Mouse (Mus musculus): ENCODE data around the gene Marf1.
A peak's percentile ranks its signal among the peaks of the same experiment; 100 is the strongest.
"Not testable (repeated sequence)": the region's sequence is repeated elsewhere in the genome, so short reads cannot be mapped to it uniquely, and the experiment has no call there.

The Marf1 gene

GRCm38 (mm10) chr16:14162988-14163416 lies at the start of gene Marf1, which contains the start of gene Nde1:
Gene Marf1, minus strand, starts transcription at chr16:14163351.
Gene Nde1, plus strand, starts transcription at chr16:14163275.
- DNase-seq (ENCODE audit: low spot score), result peak; percentile 94

DNA sequence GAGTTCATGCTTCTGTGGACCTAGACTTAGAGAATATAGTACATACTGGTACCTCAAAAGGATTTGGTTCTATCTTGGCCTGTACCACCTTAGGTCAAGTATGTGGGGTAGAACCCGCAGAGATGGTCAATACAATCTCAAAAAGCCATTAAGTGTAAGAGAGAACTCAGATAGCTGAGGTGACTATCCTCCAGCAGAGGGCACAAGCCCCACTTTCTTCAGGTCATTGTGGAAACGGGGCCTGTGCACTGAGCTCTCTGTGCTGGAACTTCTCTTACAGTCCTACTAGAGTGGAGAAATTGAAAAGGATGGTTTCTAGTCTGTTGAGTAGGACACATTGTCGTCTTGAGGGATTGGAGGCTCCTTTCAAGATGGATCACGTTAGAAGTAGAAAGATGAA lies 35.6 kb upstream of the Marf1 start:
- DNase-seq (ENCODE audit: low spot score), result no peak

GRCm38 (mm10) chr16:14195427-14195826 lies 32.3 kb upstream of the Marf1 start:
- DNase-seq (ENCODE audit: low spot score), result peak; percentile 63

- no peak for DNase-seq (ENCODE audit: low spot score)
Measured at GRCm38 (mm10) chr16:14194164-14194950, 31.2 kb upstream of the Marf1 start.

DNA sequence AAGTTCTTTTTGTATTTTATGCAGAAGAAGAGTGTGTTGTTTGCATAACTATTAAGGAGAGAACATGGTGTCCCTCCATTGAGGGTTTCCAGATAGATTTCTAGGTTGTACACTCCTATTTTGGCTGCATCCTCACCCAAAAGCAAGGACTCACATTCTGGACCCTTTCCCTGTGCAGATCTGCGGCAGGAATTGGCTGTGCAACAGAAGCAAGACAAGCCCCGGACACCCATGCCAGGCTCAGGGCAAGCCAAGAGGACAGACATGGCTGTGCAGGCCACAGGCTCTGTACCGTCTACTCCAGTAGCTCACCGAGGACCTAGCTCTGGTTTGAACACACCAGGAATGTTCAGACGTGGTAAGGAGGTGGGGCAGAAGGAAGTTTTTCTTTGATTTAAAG lies 22.4 kb upstream of the Marf1 start:
- no peak for DNase-seq (ENCODE audit: low spot score)

- no peak for DNase-seq (ENCODE audit: low spot score)
Measured at GRCm38 (mm10) chr16:14183856-14184255, 20.7 kb upstream of the Marf1 start.

DNA sequence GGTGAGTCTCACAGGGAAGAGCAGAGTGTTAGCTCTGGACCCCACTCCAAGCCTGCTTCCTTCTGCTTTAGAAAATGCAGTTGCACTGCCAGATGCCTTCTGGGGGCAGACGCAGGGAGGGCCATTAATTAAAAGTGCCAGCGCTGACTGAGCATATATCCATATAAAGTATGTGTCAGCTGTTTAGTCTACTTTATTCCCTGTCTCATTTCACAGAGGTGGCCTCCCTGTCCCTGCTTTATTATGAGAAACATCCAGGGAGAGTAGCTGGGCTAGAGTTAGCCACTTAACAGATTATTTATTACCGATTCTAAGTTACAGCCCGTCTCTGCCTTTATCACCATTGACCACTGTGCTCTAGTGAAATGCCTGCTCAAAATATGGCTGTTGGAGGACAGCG lies 19.2 kb upstream of the Marf1 start:
- no peak for DNase-seq (ENCODE audit: low spot score)

GRCm38 (mm10) chr16:14180163-14180733 lies 17.1 kb upstream of the Marf1 start:
- no peak for DNase-seq (ENCODE audit: low spot score)

DNA sequence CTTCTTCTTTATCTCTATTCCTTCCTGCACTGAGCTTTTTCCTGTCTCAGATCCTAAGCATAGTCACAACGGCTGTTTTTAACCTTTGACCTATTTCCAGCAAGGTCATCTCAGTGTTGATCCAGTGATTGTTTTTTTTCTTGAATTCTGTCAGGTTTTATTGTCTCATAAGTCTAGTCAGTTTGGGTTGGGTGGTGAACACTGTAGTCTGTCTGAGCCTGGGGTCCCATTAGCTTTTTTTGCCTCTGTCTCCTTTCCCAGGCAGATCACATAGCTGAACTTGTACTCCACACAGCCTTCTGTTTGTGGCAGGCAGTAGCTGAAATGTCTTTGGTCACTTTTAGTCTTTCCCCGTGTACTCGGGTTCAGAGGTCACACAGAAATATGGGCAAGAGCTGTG lies 14.9 kb upstream of the Marf1 start:
- no peak for DNase-seq (ENCODE audit: low spot score)

DNA sequence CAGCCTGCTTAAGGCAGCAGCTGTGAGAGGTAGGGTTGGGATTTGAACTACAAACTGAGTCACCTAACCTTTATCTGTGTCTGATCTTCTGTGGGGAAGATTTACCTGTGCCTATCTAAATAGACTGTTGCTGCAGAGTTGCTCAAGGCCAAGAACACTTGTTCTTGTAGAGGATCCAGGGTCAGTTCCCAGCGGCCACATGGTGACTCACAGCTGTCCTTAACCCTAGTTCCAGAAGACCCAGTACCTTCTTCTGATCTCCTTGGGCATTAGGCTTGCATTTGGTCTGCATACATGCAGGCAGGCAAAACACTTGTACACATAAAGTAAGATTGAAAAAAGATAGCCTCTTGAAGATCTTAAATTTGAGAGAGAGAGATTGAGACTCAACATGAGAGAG lies 6.6 kb upstream of the Marf1 start:
- DNase-seq (ENCODE audit: low spot score), result no peak

- DNase-seq (ENCODE audit: low spot score), result no peak
Measured at GRCm38 (mm10) chr16:14166490-14166889, 3.3 kb upstream of the Marf1 start.

- DNase-seq (ENCODE audit: low spot score), result no peak
Measured at GRCm38 (mm10) chr16:14163731-14164130, 580 bp upstream of the Marf1 start.

GRCm38 (mm10) chr16:14160941-14161340 lies 2.2 kb downstream of the Marf1 start:
- DNase-seq (ENCODE audit: low spot score), result no peak

GRCm38 (mm10) chr16:14159746-14160131 lies 3.4 kb downstream of the Marf1 start:
- peak; percentile 77 for DNase-seq (ENCODE audit: low spot score)

GRCm38 (mm10) chr16:14158936-14159745 lies 4.0 kb downstream of the Marf1 start:
- peak; percentile 100 for DNase-seq (ENCODE audit: low spot score)

GRCm38 (mm10) chr16:14158536-14158935 lies 4.6 kb downstream of the Marf1 start:
- no peak for DNase-seq (ENCODE audit: low spot score)

DNA sequence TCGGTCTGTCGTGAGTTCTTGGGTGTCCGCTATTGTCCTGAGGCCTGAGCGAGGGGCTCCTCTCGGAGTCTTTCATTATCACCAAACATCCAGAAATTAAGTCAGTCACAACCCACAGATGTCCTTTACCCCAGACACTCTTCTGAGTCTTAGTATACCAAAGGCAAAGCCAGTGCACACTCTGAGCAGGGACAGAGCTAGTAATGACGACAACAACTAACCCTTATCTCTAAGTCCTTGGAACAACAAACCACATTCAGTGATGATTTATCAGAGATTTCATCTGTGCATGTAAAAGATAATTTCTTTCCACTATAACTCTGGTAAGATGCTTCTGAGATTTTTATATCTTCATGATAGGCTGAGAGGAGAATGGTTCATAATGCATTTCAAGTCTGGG lies 6.8 kb downstream of the Marf1 start:
- DNase-seq (ENCODE audit: low spot score), result no peak

GRCm38 (mm10) chr16:14155638-14156037 lies 7.5 kb downstream of the Marf1 start:
- DNase-seq (ENCODE audit: low spot score), result not testable (repeated sequence)

- DNase-seq (ENCODE audit: low spot score), result no peak
Measured at GRCm38 (mm10) chr16:14151718-14152117, 11.4 kb downstream of the Marf1 start.

DNA sequence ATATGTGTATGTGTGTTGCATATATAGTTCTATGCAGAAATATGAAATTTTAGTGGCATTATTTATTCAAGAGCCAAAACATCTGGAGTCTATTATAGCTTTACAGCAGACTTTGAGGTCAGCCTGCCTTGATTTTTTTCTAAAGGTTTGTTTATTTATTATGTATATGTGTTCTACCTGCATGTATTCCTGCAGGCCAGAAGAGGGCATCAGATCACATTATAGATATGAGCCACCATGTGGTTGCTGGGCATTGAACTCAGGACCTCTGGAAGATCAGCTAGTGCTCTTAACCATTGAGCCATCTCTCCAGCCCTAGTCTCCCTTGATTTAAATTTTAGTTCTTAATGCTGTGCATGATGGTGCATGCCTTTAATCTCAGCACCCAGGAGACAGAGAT lies 15.4 kb downstream of the Marf1 start:
- no peak for DNase-seq (ENCODE audit: low spot score)

DNA sequence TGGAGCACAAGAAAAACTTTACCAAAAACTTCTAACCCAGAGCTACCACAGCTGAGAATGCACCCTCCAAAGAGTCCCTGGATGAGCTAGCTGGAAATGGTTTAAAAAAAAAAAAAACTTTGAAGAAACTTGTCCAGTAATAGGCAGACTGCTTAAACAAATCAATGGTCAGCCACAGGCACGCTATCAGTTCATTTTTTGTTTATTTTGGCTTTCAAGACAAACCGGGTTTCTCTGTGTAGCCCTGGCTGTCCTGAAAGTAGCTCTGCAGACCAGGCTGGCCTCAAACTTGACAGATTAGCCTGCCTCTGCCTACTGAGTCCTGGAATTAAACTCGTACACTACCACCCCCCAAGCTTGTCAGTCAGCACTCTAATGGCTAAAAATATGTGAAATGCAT lies 19.9 kb downstream of the Marf1 start:
- no peak for DNase-seq (ENCODE audit: low spot score)

- DNase-seq (ENCODE audit: low spot score), result no peak
Measured at GRCm38 (mm10) chr16:14139106-14139505, 24.0 kb downstream of the Marf1 start.

All from urinary bladder, postnatal 14 days (tissue).